Mouse (Mus musculus) intestine, embryonic 14.5 days (tissue): ENCODE measurements around the gene Ubap1. TPM values are rescaled to one million over a fixed set of nuclear protein-coding genes. Genes with fewer than 3 reads are reported as not detected.
A peak's percentile ranks its signal among the peaks of the same experiment; 100 is the strongest.

Source experiments
- ATAC-seq: fragments of 200-750 bp; cut with Nextera tagmentation; replicated peaks from 2 replicates; pipeline ENCODE4 v1.8.0; 2017; ENCODE audit warnings: low read depth, moderate number of reproducible peaks, moderate TSS enrichment, moderate library complexity; ENCODE audit not compliant: low FRiP score, low TSS enrichment
- DNase-seq: peaks from one replicate; pipeline ENCODE4 v3.0.0-alpha.2; 2018; ENCODE audit warnings: low spot score
- H3K27ac ChIP-seq: fragments of 300-500 bp; sonication (generic); 2 replicates; pipeline ENCODE4 v1.5.1; 2014; ENCODE audit warnings: low read depth, mild to moderate bottlenecking, control low read depth
- H3K27me3 ChIP-seq: fragments of 300-500 bp; sonication (generic); replicated peaks from 2 replicates; pipeline ENCODE4 v1.6.1; 2014; ENCODE audit warnings: low read length, control low read depth; ENCODE audit not compliant: control insufficient read depth, insufficient read depth
- H3K36me3 ChIP-seq: fragments of 300-500 bp; sonication (generic); 2 replicates; pipeline ENCODE4 v1.6.1; 2014; ENCODE audit warnings: low read length, control low read depth; ENCODE audit not compliant: control insufficient read depth, insufficient read depth
- H3K4me1 ChIP-seq: fragments of 300-500 bp; sonication (generic); replicated peaks from 2 replicates; pipeline ENCODE4 v1.6.1; 2014; ENCODE audit warnings: low read length, control low read depth, mixed read lengths; ENCODE audit not compliant: control insufficient read depth, insufficient read depth
- H3K4me2 ChIP-seq: fragments of 300-500 bp; sonication (generic); 2 replicates; pipeline ENCODE4 v1.6.1; 2014; ENCODE audit warnings: low read length
- H3K4me3 ChIP-seq: fragments of 300-500 bp; sonication (generic); 2 replicates; pipeline ENCODE4 v1.5.1; 2014; ENCODE audit warnings: low read depth, low read length, control low read depth, mixed read lengths
- H3K9ac ChIP-seq: fragments of 300-500 bp; sonication (generic); 2 replicates; pipeline ENCODE4 v1.6.1; 2014; ENCODE audit warnings: mild to moderate bottlenecking, low read length
- H3K9me3 ChIP-seq: fragments of 300-500 bp; sonication (generic); 2 replicates; pipeline ENCODE4 v1.6.1; 2016; ENCODE audit warnings: low read length, control low read depth; ENCODE audit not compliant: control insufficient read depth
- WGBS: fragments of 180-500 bp; shearing (Covaris S2); extraction: QIAGEN DNeasy Blood & Tissue Kit; methylation state at CpG from one replicate; pipeline ENCODE4 v1.1.7; 2014; 5-methylcytosine and 5-hydroxymethylcytosine counted together
- polyA plus RNA-seq: library from polyadenylated mRNA; unstranded; fragments of >200 nt; fragmentation: Nextera tagmentation; extraction: Ambion mirVana; gene quantifications from 2 replicates; pipeline ENCODE4 v1.2.1, GENCODE M21; 2014

Ubap1 gene
- polyA plus RNA-seq, 1 experiment from 2014 or later = 50.5 TPM

DNA sequence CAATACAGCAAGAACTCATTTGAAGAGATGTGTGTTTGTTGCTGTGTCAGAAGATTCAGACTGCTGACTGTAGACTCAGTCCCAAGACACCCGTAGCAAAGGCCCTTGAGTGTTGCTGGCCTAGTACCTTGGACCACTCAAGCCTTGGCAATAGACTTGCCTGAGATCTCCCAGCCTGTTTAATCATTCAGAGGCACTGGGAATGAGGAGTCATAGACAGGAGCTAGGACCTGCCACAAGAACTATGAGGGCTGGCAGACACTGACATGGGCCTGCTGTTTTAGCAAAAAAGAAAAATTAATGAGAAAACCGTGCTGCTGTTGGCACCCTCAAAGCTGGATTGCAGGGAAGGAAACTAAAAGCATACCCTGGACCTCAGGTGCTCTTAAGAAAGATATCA is 42.2 kb downstream of the Ubap1 start:
- H3K4me3 ChIP-seq = no peak overlapping the region
- no peaks in the 10 kb centered on the region for H3K9me3 ChIP-seq
- H3K9ac ChIP-seq = no peak overlapping the region
- DNase-seq = no peak
- H3K27me3 ChIP-seq = no peaks in the 10 kb centered on the region
- peaks cover 86% of the 10 kb centered on the region for H3K36me3 ChIP-seq
- no peaks in the 10 kb centered on the region for H3K4me1 ChIP-seq
- ATAC-seq = no peak
- WGBS = 93% methylated on average over 2 of the region's 2 CpGs
- no peak overlapping the region for H3K4me2 ChIP-seq
- H3K27ac ChIP-seq = no peak overlapping the region

DNA sequence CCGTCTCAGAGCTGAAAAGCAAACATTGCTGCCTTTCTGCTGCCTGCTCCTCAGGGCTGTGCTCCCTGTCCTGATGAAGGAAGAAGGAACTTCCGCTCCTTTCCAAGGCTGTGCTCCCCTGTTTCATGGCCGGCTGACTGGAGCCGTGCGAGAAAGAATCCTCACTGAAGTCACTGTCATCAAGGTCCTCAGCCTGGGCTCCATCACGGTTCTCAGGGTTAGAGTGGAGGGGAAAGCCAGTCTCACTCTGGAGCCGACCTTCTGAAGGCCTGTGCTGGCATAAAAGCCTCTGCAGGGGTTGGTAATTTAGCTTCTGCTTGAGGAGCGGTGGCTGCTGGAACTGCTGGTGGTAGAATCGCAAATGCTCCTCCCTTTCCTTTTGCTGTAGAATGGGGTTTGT is 45.9 kb downstream of the Ubap1 start:
- no peak overlapping the region for H3K4me2 ChIP-seq
- WGBS = 79% methylated on average over 9 of the region's 9 CpGs
- ATAC-seq (no peak), DNase-seq (no peak)
- no peaks in the 10 kb centered on the region for H3K9me3 ChIP-seq
- peaks cover 72% of the 10 kb centered on the region for H3K36me3 ChIP-seq
- no peak overlapping the region for H3K4me3 ChIP-seq
- H3K9ac ChIP-seq = no peak overlapping the region
- H3K27ac ChIP-seq = no peak overlapping the region
- no peaks in the 10 kb centered on the region for H3K27me3 ChIP-seq
- H3K4me1 ChIP-seq = no peaks in the 10 kb centered on the region

DNA sequence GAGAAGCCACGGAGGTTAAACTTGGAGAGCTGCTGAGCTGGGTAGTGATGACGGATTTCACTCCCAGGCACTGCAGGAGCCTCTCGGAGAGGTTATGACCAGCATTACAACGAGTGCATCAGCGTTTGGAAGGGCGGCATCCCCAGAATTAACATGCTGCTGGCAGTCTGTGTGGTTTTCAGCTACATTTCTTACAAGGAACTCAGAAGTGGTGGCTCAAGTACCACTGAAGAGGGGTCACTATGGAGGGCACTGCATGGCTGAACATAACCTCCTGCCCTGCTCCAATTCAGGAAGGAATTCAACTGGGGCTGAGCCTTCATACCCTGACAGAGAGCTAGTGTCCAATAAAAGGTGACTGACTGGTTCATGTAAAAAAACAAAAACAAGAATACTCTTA is 49.6 kb downstream of the Ubap1 start:
- H3K9me3 ChIP-seq = no peaks in the 10 kb centered on the region
- ATAC-seq (no peak), DNase-seq (no peak)
- H3K4me3 ChIP-seq = no peak overlapping the region
- whole genome bisulfite sequencing = 92% methylated on average over 6 of the region's 6 CpGs
- no peak overlapping the region for H3K4me2 ChIP-seq
- no peak overlapping the region for H3K9ac ChIP-seq
- H3K36me3 ChIP-seq = peaks cover 55% of the 10 kb centered on the region
- H3K27me3 ChIP-seq = no peaks in the 10 kb centered on the region
- no peaks in the 10 kb centered on the region for H3K4me1 ChIP-seq
- H3K27ac ChIP-seq = no peak overlapping the region

DNA sequence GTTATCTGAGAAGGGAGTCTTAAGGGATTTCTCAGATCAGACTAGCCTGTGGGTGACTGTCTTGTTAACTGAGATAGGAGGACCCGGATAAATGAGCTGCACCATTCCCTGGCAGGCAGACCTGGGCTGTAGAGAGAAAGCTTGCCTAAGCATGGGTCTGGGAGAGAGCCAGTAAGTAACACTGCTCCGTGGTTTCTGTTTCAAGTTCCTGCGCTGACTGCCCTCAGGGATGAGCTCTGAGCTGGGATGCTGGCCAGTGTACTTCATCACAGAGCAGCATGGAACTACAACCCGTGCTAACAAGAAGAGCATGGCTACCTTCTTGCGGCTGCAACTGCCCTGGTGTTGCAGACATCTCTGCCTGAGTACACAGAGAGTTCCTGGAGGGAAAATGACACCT is 51.1 kb downstream of the Ubap1 start:
- no peaks in the 10 kb centered on the region for H3K9me3 ChIP-seq
- ATAC-seq = no peak
- no peak overlapping the region for H3K4me3 ChIP-seq
- H3K27me3 ChIP-seq = no peaks in the 10 kb centered on the region
- no peak overlapping the region for H3K9ac ChIP-seq
- H3K4me1 ChIP-seq = no peaks in the 10 kb centered on the region
- H3K4me2 ChIP-seq = no peak overlapping the region
- 85% methylated on average over 5 of the region's 5 CpGs for WGBS
- peak; percentile 27 for DNase-seq
- H3K36me3 ChIP-seq = peaks cover 40% of the 10 kb centered on the region
- no peak overlapping the region for H3K27ac ChIP-seq

DNA sequence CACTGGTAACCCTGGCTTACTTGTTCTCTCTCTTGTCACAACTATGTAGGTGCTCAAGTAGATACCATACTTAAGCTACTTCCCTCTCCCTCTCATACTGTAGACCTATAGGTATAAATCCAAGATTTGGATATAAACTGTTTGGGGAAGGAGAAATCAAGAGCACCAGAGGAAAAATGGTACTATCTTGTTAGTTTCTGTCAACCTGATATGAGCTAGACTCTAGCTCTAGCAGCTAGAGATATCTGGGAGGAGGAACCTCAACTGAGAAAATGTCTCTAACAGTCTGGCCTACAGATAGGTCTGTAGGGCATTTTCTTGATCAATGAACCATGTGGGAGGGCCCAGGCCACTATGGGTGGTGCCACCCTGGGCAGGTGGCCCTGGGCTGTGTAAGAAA is 52.4 kb downstream of the Ubap1 start:
- H3K9me3 ChIP-seq = no peaks in the 10 kb centered on the region
- H3K36me3 ChIP-seq = peaks cover 32% of the 10 kb centered on the region
- no peaks in the 10 kb centered on the region for H3K4me1 ChIP-seq
- no peak for ATAC-seq
- DNase-seq = peak; percentile 25
- H3K4me3 ChIP-seq = no peak overlapping the region
- H3K9ac ChIP-seq = no peak overlapping the region
- no peaks in the 10 kb centered on the region for H3K27me3 ChIP-seq
- H3K4me2 ChIP-seq = no peak overlapping the region
- H3K27ac ChIP-seq = no peak overlapping the region

DNA sequence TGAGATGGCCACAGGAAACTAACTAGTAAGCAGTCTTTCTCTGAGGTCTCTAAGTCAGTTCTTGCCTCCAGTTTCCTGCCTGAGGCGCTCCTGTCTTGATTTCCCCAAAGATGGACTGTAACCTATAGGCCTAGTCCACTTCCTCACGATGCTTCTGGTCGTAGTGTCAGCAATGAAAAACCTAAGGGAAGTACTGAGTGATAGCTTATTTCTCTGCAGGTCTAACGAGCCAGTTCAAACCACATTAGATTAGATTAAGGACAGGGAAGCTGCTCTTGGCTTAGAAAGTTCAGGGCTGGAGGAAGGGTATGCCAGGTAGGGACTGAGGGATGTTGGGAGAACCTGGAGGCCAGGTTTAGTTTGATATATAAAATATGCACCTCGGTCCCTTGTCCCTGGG is 52.8 kb downstream of the Ubap1 start:
- H3K9ac ChIP-seq = no peak overlapping the region
- no peak overlapping the region for H3K27ac ChIP-seq
- peak; percentile 44 for DNase-seq
- H3K27me3 ChIP-seq = no peaks in the 10 kb centered on the region
- no peaks in the 10 kb centered on the region for H3K4me1 ChIP-seq
- no peaks in the 10 kb centered on the region for H3K9me3 ChIP-seq
- peaks cover 32% of the 10 kb centered on the region for H3K36me3 ChIP-seq
- WGBS = 88% methylated on average over 5 of the region's 5 CpGs
- no peak for ATAC-seq
- no peak overlapping the region for H3K4me3 ChIP-seq
- no peak overlapping the region for H3K4me2 ChIP-seq

DNA sequence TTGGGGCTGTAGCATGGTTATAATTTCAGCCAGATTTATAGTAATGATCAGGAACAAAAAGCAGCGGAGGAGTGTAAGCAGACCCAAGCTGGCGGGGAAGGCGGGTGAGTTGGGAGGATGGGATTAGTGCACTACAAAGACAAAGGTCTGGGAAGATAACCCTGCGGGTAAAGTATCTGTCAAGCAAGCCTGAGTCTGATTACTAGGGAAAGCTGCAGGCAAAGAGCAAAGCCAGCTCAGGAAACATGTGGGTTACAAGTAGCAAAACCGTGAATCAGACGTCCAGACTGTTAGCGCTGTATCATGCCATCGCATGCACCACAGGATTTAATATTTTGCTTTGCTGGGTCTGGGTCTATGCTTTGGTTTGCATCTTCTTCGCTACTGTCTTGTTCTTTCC is 57.8 kb downstream of the Ubap1 start:
- Histone ChIP-seq H3K27me3 (no peaks in the 10 kb centered on the region), H3K27ac (no peak overlapping the region), H3K9me3 (no peaks in the 10 kb centered on the region), H3K4me2 (no peak overlapping the region), H3K4me3 (no peak overlapping the region), H3K9ac (no peak overlapping the region), H3K36me3 (peaks cover 10% of the 10 kb centered on the region; the same call in 1 of the 2 replicates), H3K4me1 (no peaks in the 10 kb centered on the region)
- ATAC-seq (no peak), DNase-seq (no peak)
- WGBS = 90% methylated on average over 9 of the region's 9 CpGs

DNA sequence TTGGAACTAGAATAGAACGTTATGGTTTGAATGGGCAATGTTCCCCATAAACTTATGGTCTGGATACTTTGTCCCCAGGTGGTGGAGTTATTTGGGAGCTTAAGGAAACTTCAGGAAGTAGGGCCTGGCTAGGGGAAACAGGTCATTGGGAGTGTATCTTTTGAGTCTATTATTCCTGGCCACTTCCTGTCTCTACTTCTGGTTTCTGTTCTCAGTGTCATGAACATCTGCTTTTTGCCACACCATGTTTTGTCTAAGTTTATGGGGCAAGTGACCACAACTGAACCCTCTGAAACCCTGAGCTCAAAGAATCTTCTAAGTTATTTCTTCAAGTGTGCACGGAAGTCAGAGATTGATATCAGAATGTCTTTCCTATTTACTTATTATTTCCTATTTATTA is 58.6 kb downstream of the Ubap1 start:
- DNase-seq (no peak), ATAC-seq (no peak)
- no peak overlapping the region for H3K9ac ChIP-seq
- 93% methylated on average over 2 of the region's 2 CpGs for WGBS
- no peak overlapping the region for H3K27ac ChIP-seq
- peaks cover 6% of the 10 kb centered on the region; the same call in 1 of the 2 replicates for H3K36me3 ChIP-seq
- H3K4me3 ChIP-seq = no peak overlapping the region
- no peaks in the 10 kb centered on the region for H3K4me1 ChIP-seq
- no peaks in the 10 kb centered on the region for H3K9me3 ChIP-seq
- no peak overlapping the region for H3K4me2 ChIP-seq
- no peaks in the 10 kb centered on the region for H3K27me3 ChIP-seq

DNA sequence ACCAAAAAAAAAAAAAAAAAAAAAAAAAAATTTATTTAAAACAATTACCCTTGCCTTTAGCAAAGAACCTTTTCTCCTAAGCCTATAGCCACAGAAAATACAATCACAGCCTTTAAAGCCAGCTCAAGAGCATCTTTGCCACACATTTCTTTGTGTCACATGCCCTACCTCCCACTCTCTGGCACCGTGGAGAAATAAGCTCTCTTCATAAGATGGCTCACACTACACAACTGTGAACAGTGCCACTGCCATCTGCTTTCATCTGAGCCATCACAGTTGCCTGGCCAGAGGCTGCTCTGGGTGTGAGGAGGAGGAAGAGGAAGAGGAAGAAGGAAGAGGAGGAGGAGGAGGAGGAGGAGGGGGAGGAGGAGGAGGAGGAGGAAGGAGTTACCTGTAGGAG is 60.5 kb downstream of the Ubap1 start:
- Histone ChIP-seq H3K27me3 (no peaks in the 10 kb centered on the region), H3K4me3 (no peak overlapping the region), H3K9ac (no peak overlapping the region), H3K36me3 (0 out of 2 replicates have a peak, but pooled peaks cover 4% of the 10 kb centered on the region), H3K4me1 (no peaks in the 10 kb centered on the region), H3K4me2 (no peak overlapping the region), H3K9me3 (no peaks in the 10 kb centered on the region), H3K27ac (no peak overlapping the region)
- ATAC-seq (no peak), DNase-seq (no peak)
- 83% methylated on average over 1 of the region's 1 CpGs for WGBS
